Mouse (Mus musculus) C2C12 (cell line): ENCODE data around the gene Zfp429. TPM values are rescaled to one million over a fixed set of nuclear protein-coding genes. Genes with fewer than 3 reads are reported as not detected.
"Not testable (repeated sequence)": the region's sequence is repeated elsewhere in the genome, so short reads cannot be mapped to it uniquely, and the experiment has no call there.

Experiments used
- H3K27me3 ChIP-seq: one replicate; pipeline ENCODE4 v1.6.1; 2011; ENCODE audit not compliant: control insufficient read depth, insufficient read depth, insufficient read length
- H3K36me3 ChIP-seq: one replicate; pipeline ENCODE4 v1.6.1; 2011; ENCODE audit not compliant: control insufficient read depth, insufficient read depth
- H3K4me3 ChIP-seq: one replicate; pipeline ENCODE4 v1.5.1; 2011; ENCODE audit warnings: mild to moderate bottlenecking, control low read depth; ENCODE audit not compliant: poor library complexity, insufficient read depth, severe bottlenecking
- H3K79me2 ChIP-seq: one replicate; pipeline ENCODE4 v1.6.1; 2011; ENCODE audit not compliant: control insufficient read depth, insufficient read depth
- H3K79me3 ChIP-seq: one replicate; pipeline ENCODE4 v1.6.1; 2011; ENCODE audit warnings: low read depth, control low read depth
- H3ac ChIP-seq: one replicate; pipeline ENCODE3; 2011; ENCODE audit warnings: low read depth; ENCODE audit not compliant: control insufficient read depth, insufficient read length
- CEBPB ChIP-seq: IDR thresholded peaks from one replicate; pipeline ENCODE4 v1.6.1; 2011; ENCODE audit warnings: low read depth, mild to moderate bottlenecking, control low read depth, moderate library complexity
- CTCF ChIP-seq: IDR thresholded peaks from one replicate; pipeline ENCODE4 v1.5.1; 2011; ENCODE audit not compliant: control insufficient read depth, insufficient read depth, insufficient read length
- FOSL1 ChIP-seq: IDR thresholded peaks from one replicate; pipeline ENCODE4 v1.8.0; 2011; ENCODE audit warnings: mild to moderate bottlenecking, low read length; ENCODE audit not compliant: poor library complexity, insufficient read depth, severe bottlenecking
- MAX ChIP-seq: IDR thresholded peaks from one replicate; pipeline ENCODE4 v1.6.1; 2011; ENCODE audit warnings: mild to moderate bottlenecking, control low read depth
- MYOD1 ChIP-seq: IDR thresholded peaks from one replicate; pipeline ENCODE4 v1.6.1; 2011; ENCODE audit warnings: low read depth; ENCODE audit not compliant: control insufficient read depth, insufficient read length
- MYOG ChIP-seq: IDR thresholded peaks from one replicate; pipeline ENCODE4 v1.6.1; 2011; ENCODE audit not compliant: control insufficient read depth, insufficient read length; ENCODE audit errors: extremely low read depth
- USF1 ChIP-seq: IDR thresholded peaks from one replicate; pipeline ENCODE4 v1.6.1; 2011; ENCODE audit warnings: low read depth, mild to moderate bottlenecking, control low read depth, moderate library complexity
- long read RNA-seq, 2 experiments: library from polyadenylated mRNA; unstranded; transcript quantifications; one replicate each; pipeline ENCODE4 v2.0.0; 2019 to 2020
- polyA plus RNA-seq: library from polyadenylated mRNA; unstranded; fragments of >200 nt; fragmentation: generic; extraction: Trizol; gene quantifications from one replicate; pipeline ENCODE4 v1.2.1, GENCODE M21; 2012; ENCODE audit warnings: missing spikeins

The Zfp429 gene
- 1.4 TPM for polyA plus RNA-seq
- long read RNA-seq, experiment 1, partial matches to known transcripts, result 0 of 3 reads
- long read RNA-seq, experiment 1, other reads (novel, unspliced or antisense), result 2 of 3 reads
- long read RNA-seq, experiment 2, transcript Zfp429-201 (4 exons, 2,056 nt), result major isoform, 5 of 11 reads
- long read RNA-seq, experiment 2, partial matches to known transcripts, result 0 of 11 reads
- long read RNA-seq, experiment 2, other reads (novel, unspliced or antisense), result 4 of 11 reads

GRCm38 (mm10) chr13:67399183-67399903 is at the start of gene Zfp429:
Zfp429 (minus strand) TSS chr13:67399819.
- not testable (repeated sequence) for H3K79me2 ChIP-seq, H3K27me3 ChIP-seq, H3K79me3 ChIP-seq, H3K36me3 ChIP-seq
- Histone ChIP-seq H3K4me3 (peak within 1 kb of the TSS; percentile 21), H3ac (peak within 1 kb of the TSS; percentile 49)

- not testable (repeated sequence) for H3K79me3 ChIP-seq, H3K79me2 ChIP-seq, H3K4me3 ChIP-seq, H3ac ChIP-seq, H3K27me3 ChIP-seq, H3K36me3 ChIP-seq
Observed at GRCm38 (mm10) chr13:67437095-67437494, 37.5 kb upstream of the Zfp429 start.

GRCm38 (mm10) chr13:67428116-67428515 is 28.5 kb upstream of the Zfp429 start:
- Histone ChIP-seq H3K4me3 (no peak overlapping the region), H3K36me3 (no peaks in the 10 kb centered on the region), H3ac (no peak overlapping the region), H3K27me3 (no peaks in the 10 kb centered on the region), H3K79me2 (no peaks in the 10 kb centered on the region), H3K79me3 (no peaks in the 10 kb centered on the region)
- TF ChIP-seq CTCF, result no peak
- TF ChIP-seq MAX, result no peak
- TF ChIP-seq CEBPB, result no peak
- no peak for TF ChIP-seq FOSL1
- TF ChIP-seq USF1, result no peak
- no peak for TF ChIP-seq MYOG
- TF ChIP-seq MYOD1, result no peak

GRCm38 (mm10) chr13:67425699-67426098 is 26.1 kb upstream of the Zfp429 start:
- H3ac ChIP-seq, H3K36me3 ChIP-seq, H3K79me2 ChIP-seq, H3K27me3 ChIP-seq, H3K79me3 ChIP-seq, H3K4me3 ChIP-seq: not testable (repeated sequence)

GRCm38 (mm10) chr13:67422532-67422931 is 22.9 kb upstream of the Zfp429 start:
- not testable (repeated sequence) for H3ac ChIP-seq, H3K27me3 ChIP-seq, H3K4me3 ChIP-seq, H3K36me3 ChIP-seq, H3K79me2 ChIP-seq, H3K79me3 ChIP-seq

- Histone ChIP-seq H3ac (no peak within 1 kb of the TSS), H3K79me3 (no peaks in the 10 kb centered on the region), H3K27me3 (no peaks in the 10 kb centered on the region), H3K36me3 (no peaks in the 10 kb centered on the region), H3K4me3 (no peak within 1 kb of the TSS), H3K79me2 (no peaks in the 10 kb centered on the region)
- no peak for TF ChIP-seq CTCF
- TF ChIP-seq CEBPB, result no peak
- no peak for TF ChIP-seq USF1
- no peak for TF ChIP-seq MYOG
- no peak for TF ChIP-seq MYOD1
- TF ChIP-seq MAX, result no peak
- no peak for TF ChIP-seq FOSL1
Observed at GRCm38 (mm10) chr13:67421207-67421857, 21.7 kb upstream of the Zfp429 start, which contains the start of gene Zfp459. Zfp459 (minus strand) TSS chr13:67421418.
